Mouse (Mus musculus) thymus, adult 18-20 months (tissue): Measurements from ENCODE around the gene Sycp3.
"Not testable (repeated sequence)": the region's sequence is repeated elsewhere in the genome, so short reads cannot be mapped to it uniquely, and the experiment has no call there.

Source experiments
- DNase-seq, 2 experiments: peaks; one replicate each; pipeline ENCODE4 v3.0.0; 2022; ENCODE audit warnings: mixed read lengths in 2 of 2

Gene Sycp3

GRCm38 (mm10) chr10:88459502-88459992 lies at the start of gene Sycp3:
Gene Sycp3 (plus strand): TSS chr10:88459569.
- DNase-seq: no peak

- DNase-seq: no peak
Observed at GRCm38 (mm10) chr10:88409751-88410150, 49.6 kb upstream of the Sycp3 start.

GRCm38 (mm10) chr10:88412290-88412995 lies 46.9 kb upstream of the Sycp3 start:
- no peak for DNase-seq

- no peak for DNase-seq
Observed at GRCm38 (mm10) chr10:88417686-88418085, 41.7 kb upstream of the Sycp3 start.

GRCm38 (mm10) chr10:88420141-88420541 lies 39.2 kb upstream of the Sycp3 start:
- no peak for DNase-seq

GRCm38 (mm10) chr10:88420655-88421435 lies 38.5 kb upstream of the Sycp3 start:
- no peak for DNase-seq

- DNase-seq: no peak
Observed at GRCm38 (mm10) chr10:88426158-88426816, 33.1 kb upstream of the Sycp3 start.

- no peak for DNase-seq
Observed at GRCm38 (mm10) chr10:88426896-88427295, 32.5 kb upstream of the Sycp3 start.

- DNase-seq: no peak
Observed at GRCm38 (mm10) chr10:88427998-88428397, 31.4 kb upstream of the Sycp3 start.

GRCm38 (mm10) chr10:88441224-88441623 lies 18.1 kb upstream of the Sycp3 start:
- DNase-seq: no peak

- no peak for DNase-seq
Observed at GRCm38 (mm10) chr10:88451221-88451620, 8.1 kb upstream of the Sycp3 start.

GRCm38 (mm10) chr10:88451990-88452389 lies 7.4 kb upstream of the Sycp3 start:
- DNase-seq: no peak

GRCm38 (mm10) chr10:88457816-88458215 lies 1.6 kb upstream of the Sycp3 start:
- DNase-seq: no peak

- DNase-seq: no peak
Observed at GRCm38 (mm10) chr10:88460122-88460820, 902 bp downstream of the Sycp3 start.

GRCm38 (mm10) chr10:88482866-88483265 lies 23.5 kb downstream of the Sycp3 start:
- not testable (repeated sequence) for DNase-seq

GRCm38 (mm10) chr10:88488629-88489028 lies 29.3 kb downstream of the Sycp3 start:
- DNase-seq: no peak

GRCm38 (mm10) chr10:88491632-88492031 lies 32.3 kb downstream of the Sycp3 start:
- no peak for DNase-seq

- no peak for DNase-seq
Observed at GRCm38 (mm10) chr10:88492658-88493057, 33.3 kb downstream of the Sycp3 start.

GRCm38 (mm10) chr10:88494959-88495587 lies 35.7 kb downstream of the Sycp3 start:
- DNase-seq: no peak

GRCm38 (mm10) chr10:88496864-88497564 lies 37.6 kb downstream of the Sycp3 start:
- DNase-seq: no peak

GRCm38 (mm10) chr10:88499993-88500392 lies 40.6 kb downstream of the Sycp3 start:
- no peak for DNase-seq

- DNase-seq: no peak
Observed at GRCm38 (mm10) chr10:88501370-88501769, 42.0 kb downstream of the Sycp3 start.
